Mouse (Mus musculus): Measurements from ENCODE around the gene Dupd1. TPM values are rescaled to one million over a fixed set of nuclear protein-coding genes. Genes with fewer than 3 reads are reported as not detected.

The Dupd1 gene
- polyA plus RNA-seq, 1 experiment from 2014 or later = 0.47 TPM

- H3K4me2 ChIP-seq = no peak overlapping the region
- H3K36me3 ChIP-seq = no peaks in the 10 kb centered on the region
- ATAC-seq (ENCODE audit: insufficient number of reproducible peaks, low FRiP score, low TSS enrichment, low read depth) = 0 out of 2 replicates have a peak, but pooled peaks have one; percentile 16
- WGBS = 31% methylated on average over 17 of the region's 17 CpGs
- no peak overlapping the region for H3K4me3 ChIP-seq
- no peak overlapping the region for H3K9ac ChIP-seq
- H3K9me3 ChIP-seq = no peaks in the 10 kb centered on the region
- H3K27me3 ChIP-seq = no peaks in the 10 kb centered on the region
- peak overlapping the region; percentile 61 for H3K27ac ChIP-seq
- peaks cover 16% of the 10 kb centered on the region for H3K4me1 ChIP-seq
These were observed 5.4 kb upstream of the Dupd1 start for GRCm38 (mm10) chr14:21719646-21720383.

GRCm38 (mm10) chr14:21711231-21711630, 3.1 kb downstream of the Dupd1 start:
- Histone ChIP-seq H3K4me2 (no peak overlapping the region), H3K4me3 (no peak overlapping the region), H3K9me3 (no peaks in the 10 kb centered on the region), H3K36me3 (no peaks in the 10 kb centered on the region), H3K27me3 (no peaks in the 10 kb centered on the region), H3K4me1 (peaks cover 35% of the 10 kb centered on the region), H3K9ac (no peak overlapping the region), H3K27ac (peak overlapping the region; percentile 81)
- ATAC-seq (ENCODE audit: insufficient number of reproducible peaks, low FRiP score, low TSS enrichment, low read depth) = no peak
- 49% methylated on average over 2 of the region's 2 CpGs for WGBS

DNA sequence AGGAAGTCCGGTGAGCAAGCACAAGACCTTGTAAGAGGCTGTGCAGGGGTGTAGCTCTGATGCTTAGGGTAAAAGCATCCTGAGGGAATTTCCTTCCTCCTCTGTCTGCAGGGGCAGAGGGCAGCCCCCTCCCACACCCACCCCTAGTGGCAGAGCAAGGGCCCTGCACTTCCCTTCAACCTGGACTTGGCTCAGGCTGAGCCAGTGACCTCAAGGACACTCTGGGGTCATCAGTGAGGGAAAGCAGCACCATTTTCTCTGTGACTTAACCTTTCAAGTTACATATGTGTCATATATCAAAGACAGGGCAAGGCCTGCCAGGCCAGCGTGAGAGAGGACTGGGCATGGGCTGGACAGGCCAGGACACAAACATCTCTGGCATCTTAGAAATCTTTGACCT, 4.8 kb downstream of the Dupd1 start:
- H3K9me3 ChIP-seq = no peaks in the 10 kb centered on the region
- no peaks in the 10 kb centered on the region for H3K27me3 ChIP-seq
- peak overlapping the region; percentile 57; the same call in 1 of the 2 replicates for H3K27ac ChIP-seq
- no peaks in the 10 kb centered on the region for H3K36me3 ChIP-seq
- H3K4me2 ChIP-seq = no peak overlapping the region
- no peak for ATAC-seq (ENCODE audit: insufficient number of reproducible peaks, low FRiP score, low TSS enrichment, low read depth)
- no peak overlapping the region for H3K9ac ChIP-seq
- WGBS = 60% methylated on average over 2 of the region's 2 CpGs
- H3K4me3 ChIP-seq = no peak overlapping the region
- peaks cover 38% of the 10 kb centered on the region for H3K4me1 ChIP-seq

DNA sequence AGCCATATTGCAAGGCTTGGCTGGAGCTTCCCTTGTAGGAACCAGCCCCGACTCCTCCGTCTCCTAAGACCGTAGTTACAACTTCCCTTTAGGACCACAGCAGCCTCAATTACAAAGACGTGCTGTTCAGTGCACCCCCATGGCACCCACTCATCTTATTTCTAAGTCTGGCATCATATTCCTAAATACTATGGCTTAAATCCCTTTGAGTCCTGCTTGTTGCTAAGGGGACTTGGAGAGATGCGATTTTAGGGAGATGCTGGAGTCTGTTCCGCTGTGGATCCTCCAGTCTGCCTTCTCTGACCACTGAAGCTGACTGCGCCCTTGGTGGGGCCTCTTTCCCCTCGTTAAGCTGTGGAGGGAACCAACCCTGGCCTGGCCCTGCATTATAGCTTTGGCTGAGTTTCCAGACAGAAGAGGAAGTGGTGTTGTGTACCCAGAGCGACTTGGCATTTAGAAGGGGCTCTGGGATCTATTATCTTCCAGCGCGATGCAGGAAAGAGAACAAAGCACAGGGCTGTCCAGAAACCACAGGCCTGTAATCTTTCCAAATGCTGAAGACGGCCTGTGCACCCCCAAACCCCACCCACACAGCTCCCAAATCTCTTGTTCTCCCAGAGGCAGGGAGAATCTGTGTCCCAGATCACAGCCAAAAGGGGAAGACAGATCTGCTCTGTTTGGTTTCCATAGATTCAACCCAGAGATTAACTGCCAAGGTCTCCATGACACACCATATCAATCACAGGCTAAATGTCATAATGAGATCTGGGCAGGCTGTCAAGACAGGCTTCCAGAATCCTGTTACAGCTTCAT, 7.4 kb downstream of the Dupd1 start:
- Histone ChIP-seq H3K4me2 (0 out of 2 replicates have a peak overlapping the region, but pooled peaks have one; percentile 6), H3K27ac (peak overlapping the region; percentile 93)

GRCm38 (mm10) chr14:21705462-21705861, 8.9 kb downstream of the Dupd1 start:
- H3K9ac ChIP-seq = no peak overlapping the region
- no peaks in the 10 kb centered on the region for H3K9me3 ChIP-seq
- peak overlapping the region; percentile 93 for H3K27ac ChIP-seq
- WGBS = 73% methylated on average over 2 of the region's 2 CpGs
- no peak overlapping the region for H3K4me2 ChIP-seq
- H3K27me3 ChIP-seq = no peaks in the 10 kb centered on the region
- H3K4me1 ChIP-seq = peaks cover 33% of the 10 kb centered on the region
- no peak overlapping the region for H3K4me3 ChIP-seq
- no peaks in the 10 kb centered on the region for H3K36me3 ChIP-seq
- no peak for ATAC-seq (ENCODE audit: insufficient number of reproducible peaks, low FRiP score, low TSS enrichment, low read depth)

More for the DNA sequence above, 7.4 kb downstream of the Dupd1 start:
- no peak overlapping the region for H3K4me3 ChIP-seq
- H3K9me3 ChIP-seq = no peaks in the 10 kb centered on the region
- H3K9ac ChIP-seq = no peak overlapping the region
- peak; percentile 84 for ATAC-seq (ENCODE audit: insufficient number of reproducible peaks, low FRiP score, low TSS enrichment, low read depth)
- H3K27me3 ChIP-seq = no peaks in the 10 kb centered on the region
- H3K36me3 ChIP-seq = no peaks in the 10 kb centered on the region
- 24% methylated on average over 12 of the region's 12 CpGs for WGBS
- H3K4me1 ChIP-seq = peaks cover 41% of the 10 kb centered on the region

DNA sequence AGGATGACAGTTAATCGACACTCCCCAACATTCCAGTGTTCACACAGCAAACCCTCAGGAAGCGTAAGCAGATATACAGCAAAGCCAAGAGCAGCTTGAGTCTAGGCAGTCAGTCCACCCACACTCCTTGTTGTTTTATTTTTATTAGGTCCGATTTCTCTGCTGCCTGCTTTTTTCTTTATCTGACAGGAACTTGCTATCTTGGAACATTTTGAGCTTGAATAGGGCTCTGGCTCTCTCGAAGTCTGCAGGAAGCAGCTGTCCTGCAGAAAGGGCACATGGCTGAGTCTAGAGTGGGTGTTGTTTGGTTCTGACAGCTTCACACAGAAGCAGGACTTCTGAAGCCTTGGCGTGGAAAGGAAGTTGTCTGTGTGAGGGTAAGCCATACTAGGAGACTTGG, 11.1 kb downstream of the Dupd1 start:
- WGBS = 62% methylated on average over 5 of the region's 5 CpGs
- Histone ChIP-seq H3K4me3 (no peak overlapping the region), H3K9me3 (no peaks in the 10 kb centered on the region; the same call in 1 of the 2 replicates), H3K27me3 (no peaks in the 10 kb centered on the region), H3K27ac (no peak overlapping the region; the same call in 1 of the 2 replicates), H3K4me2 (no peak overlapping the region), H3K36me3 (no peaks in the 10 kb centered on the region), H3K4me1 (peaks cover 22% of the 10 kb centered on the region), H3K9ac (no peak overlapping the region)
- ATAC-seq (ENCODE audit: insufficient number of reproducible peaks, low FRiP score, low TSS enrichment, low read depth) = no peak

DNA sequence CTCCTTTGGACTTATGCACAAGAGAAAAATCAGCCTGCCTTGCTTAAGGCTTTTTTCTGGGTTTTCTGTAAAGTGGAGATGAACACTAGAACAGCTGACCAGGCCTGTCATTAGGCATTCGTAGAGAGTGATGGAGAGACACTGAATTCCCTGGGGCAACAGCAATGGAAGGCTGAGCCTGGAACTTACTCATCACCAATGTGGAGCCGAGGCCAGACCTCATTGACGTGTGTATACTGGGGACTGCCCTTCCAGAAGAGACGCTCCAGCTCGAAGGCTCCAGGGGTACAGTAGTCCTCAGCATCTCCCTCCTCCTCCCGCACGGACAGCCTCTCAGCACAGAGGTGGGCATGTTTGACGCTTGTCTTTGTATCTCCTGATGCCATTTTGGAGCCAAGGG, 11.7 kb downstream of the Dupd1 start:
- Histone ChIP-seq H3K9ac (no peak overlapping the region), H3K36me3 (no peaks in the 10 kb centered on the region), H3K27ac (no peak overlapping the region), H3K4me2 (no peak overlapping the region), H3K4me3 (no peak overlapping the region), H3K4me1 (peaks cover 22% of the 10 kb centered on the region), H3K9me3 (no peaks in the 10 kb centered on the region; the same call in 1 of the 2 replicates), H3K27me3 (no peaks in the 10 kb centered on the region)
- no peak for ATAC-seq (ENCODE audit: insufficient number of reproducible peaks, low FRiP score, low TSS enrichment, low read depth)
- WGBS = 87% methylated on average over 8 of the region's 8 CpGs

- 80% methylated on average over 7 of the region's 7 CpGs for WGBS
- Histone ChIP-seq H3K4me2 (no peak overlapping the region), H3K9ac (no peak overlapping the region), H3K4me3 (no peak overlapping the region), H3K27me3 (no peaks in the 10 kb centered on the region), H3K9me3 (no peaks in the 10 kb centered on the region; the same call in 1 of the 2 replicates), H3K36me3 (no peaks in the 10 kb centered on the region), H3K4me1 (0 out of 2 replicates have a peak, but pooled peaks cover 4% of the 10 kb centered on the region), H3K27ac (no peak overlapping the region)
- ATAC-seq (ENCODE audit: insufficient number of reproducible peaks, low FRiP score, low TSS enrichment, low read depth) = no peak
These were observed 18.1 kb downstream of the Dupd1 start for GRCm38 (mm10) chr14:21696186-21696830.

DNA sequence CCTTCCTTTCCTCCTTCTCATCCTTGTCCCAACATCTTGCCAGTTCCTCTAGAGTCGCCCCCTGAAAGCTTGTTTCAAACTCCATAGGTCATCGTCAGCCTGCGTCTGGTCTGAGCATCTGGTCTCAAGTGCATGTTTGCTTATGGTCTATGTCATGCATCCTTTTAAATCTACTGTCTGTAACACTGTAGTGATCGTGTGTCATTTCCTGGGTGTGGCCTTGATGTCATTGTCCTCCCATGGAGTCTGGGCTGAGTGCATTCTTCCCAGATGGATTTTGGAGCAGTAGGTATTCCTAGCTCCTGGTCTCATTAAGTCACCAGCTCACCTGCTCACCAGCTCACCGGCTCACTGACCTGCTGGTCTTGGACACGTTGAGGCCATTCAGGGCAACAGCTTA, 19.4 kb downstream of the Dupd1 start:
- WGBS = 74% methylated on average over 6 of the region's 6 CpGs

GRCm38 (mm10) chr14:21691070-21691469, 23.3 kb downstream of the Dupd1 start:
- Histone ChIP-seq H3K4me2 (no peak overlapping the region), H3K4me1 (peaks cover 10% of the 10 kb centered on the region), H3K9ac (no peak overlapping the region), H3K27ac (no peak overlapping the region), H3K27me3 (no peaks in the 10 kb centered on the region), H3K9me3 (no peaks in the 10 kb centered on the region), H3K36me3 (no peaks in the 10 kb centered on the region), H3K4me3 (no peak overlapping the region)
- ATAC-seq (ENCODE audit: insufficient number of reproducible peaks, low FRiP score, low TSS enrichment, low read depth) = no peak
- 76% methylated on average over 3 of the region's 3 CpGs for WGBS

More for the DNA sequence above, 19.4 kb downstream of the Dupd1 start:
- Histone ChIP-seq H3K9ac (no peak overlapping the region), H3K4me3 (no peak overlapping the region), H3K4me2 (no peak overlapping the region), H3K27ac (no peak overlapping the region), H3K36me3 (no peaks in the 10 kb centered on the region), H3K27me3 (no peaks in the 10 kb centered on the region), H3K9me3 (no peaks in the 10 kb centered on the region; the same call in 1 of the 2 replicates), H3K4me1 (0 out of 2 replicates have a peak, but pooled peaks cover 4% of the 10 kb centered on the region)
- ATAC-seq (ENCODE audit: insufficient number of reproducible peaks, low FRiP score, low TSS enrichment, low read depth) = no peak

DNA sequence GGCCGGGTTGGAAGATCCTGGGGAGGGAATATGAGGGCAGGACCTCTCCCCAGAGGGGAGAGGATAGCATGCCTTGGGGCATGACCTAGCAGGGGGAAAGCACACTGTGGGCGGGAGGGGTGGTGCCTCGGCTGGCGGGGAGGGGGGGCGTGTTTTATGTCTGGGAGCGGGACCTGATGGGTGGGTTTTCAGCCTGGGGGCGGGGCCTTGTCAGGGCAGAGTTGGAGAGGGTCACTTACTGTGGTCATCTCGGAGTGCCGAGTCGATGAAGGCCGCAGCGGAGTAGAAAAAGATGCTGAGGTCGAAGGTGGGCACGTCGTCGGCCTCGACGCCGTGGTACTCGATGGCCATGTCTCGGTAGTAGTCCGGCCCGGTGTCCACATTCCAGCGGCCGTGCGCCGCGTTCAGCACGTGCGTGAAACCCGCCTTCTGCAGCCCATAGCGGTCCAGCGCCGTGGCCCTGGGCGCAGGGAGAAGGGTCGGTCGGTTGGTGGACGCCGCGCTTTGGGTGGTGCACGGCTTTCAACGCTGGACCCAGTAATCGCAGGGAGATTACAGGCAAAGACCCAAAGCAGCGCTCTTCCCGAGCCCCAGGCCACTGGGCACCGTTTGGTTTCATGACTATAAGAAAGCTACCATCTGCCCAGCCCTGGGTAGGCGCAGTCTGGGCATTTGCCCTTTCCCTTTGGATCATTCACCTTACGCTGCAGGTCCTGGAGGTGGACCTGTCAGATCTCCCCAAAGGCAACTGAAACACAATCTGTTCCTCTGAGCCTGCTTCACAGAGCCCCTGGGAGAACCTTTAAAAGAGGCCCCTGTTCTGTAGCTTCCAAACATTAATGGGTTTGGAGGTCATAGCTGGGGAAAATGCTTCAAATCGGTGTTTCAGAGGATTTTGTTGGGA, 27.7 kb downstream of the Dupd1 start:
- Histone ChIP-seq H3K9ac (0 out of 2 replicates have a peak overlapping the region, but pooled peaks have one; percentile 11), H3K27me3 (no peaks in the 10 kb centered on the region), H3K4me3 (peak overlapping the region; percentile 35), H3K36me3 (no peaks in the 10 kb centered on the region), H3K9me3 (no peaks in the 10 kb centered on the region), H3K27ac (no peak overlapping the region), H3K4me2 (peak overlapping the region; percentile 59), H3K4me1 (peaks cover 33% of the 10 kb centered on the region)
- WGBS = 11% methylated on average over 48 of the region's 49 CpGs
- ATAC-seq (ENCODE audit: insufficient number of reproducible peaks, low FRiP score, low TSS enrichment, low read depth) = peak; percentile 61
